Mouse (Mus musculus) mesoderm, embryonic 11.5 days (tissue): Measurements from ENCODE around the gene Il2rb.

ENCODE experiments used
- DNase-seq: peaks from one replicate; pipeline ENCODE4 v3.0.0-alpha.2; 2012; ENCODE audit warnings: low read depth, low spot score

Il2rb gene

GRCm38 (mm10) chr15:78447746-78448535 lies 47.1 kb downstream of the Il2rb start:
- peak; percentile 93 for DNase-seq

- DNase-seq, result no peak
Observed at GRCm38 (mm10) chr15:78447121-78447520, 48.0 kb downstream of the Il2rb start.

GRCm38 (mm10) chr15:78443857-78444256 lies 51.2 kb downstream of the Il2rb start:
- no peak for DNase-seq

- DNase-seq, result no peak
Observed at GRCm38 (mm10) chr15:78442231-78442630, 52.8 kb downstream of the Il2rb start.

GRCm38 (mm10) chr15:78438973-78439372 lies 56.1 kb downstream of the Il2rb start:
- no peak for DNase-seq

GRCm38 (mm10) chr15:78438505-78438904 lies 56.6 kb downstream of the Il2rb start:
- no peak for DNase-seq

GRCm38 (mm10) chr15:78438018-78438394 lies 57.1 kb downstream of the Il2rb start:
- DNase-seq, result no peak

- DNase-seq, result peak; percentile 35
Observed at GRCm38 (mm10) chr15:78437237-78438017, 57.6 kb downstream of the Il2rb start.

GRCm38 (mm10) chr15:78436380-78437192 lies 58.5 kb downstream of the Il2rb start:
- DNase-seq, result peak; percentile 62

GRCm38 (mm10) chr15:78435681-78436080 lies 59.4 kb downstream of the Il2rb start:
- no peak for DNase-seq

GRCm38 (mm10) chr15:78434896-78435520 lies 60.1 kb downstream of the Il2rb start:
- peak; percentile 76 for DNase-seq

GRCm38 (mm10) chr15:78431541-78432121 lies 63.4 kb downstream of the Il2rb start:
- no peak for DNase-seq

GRCm38 (mm10) chr15:78430874-78431273 lies 64.2 kb downstream of the Il2rb start:
- DNase-seq, result no peak

GRCm38 (mm10) chr15:78429871-78430622 lies 65.0 kb downstream of the Il2rb start:
- no peak for DNase-seq
